Mouse (Mus musculus): ENCODE results near the gene Plekhm2. TPM values are rescaled to one million over a fixed set of nuclear protein-coding genes. Genes with fewer than 3 reads are reported as not detected.

The Plekhm2 gene
- polyA plus RNA-seq, 1 experiment from 2014 or later, result 3.0 TPM

DNA sequence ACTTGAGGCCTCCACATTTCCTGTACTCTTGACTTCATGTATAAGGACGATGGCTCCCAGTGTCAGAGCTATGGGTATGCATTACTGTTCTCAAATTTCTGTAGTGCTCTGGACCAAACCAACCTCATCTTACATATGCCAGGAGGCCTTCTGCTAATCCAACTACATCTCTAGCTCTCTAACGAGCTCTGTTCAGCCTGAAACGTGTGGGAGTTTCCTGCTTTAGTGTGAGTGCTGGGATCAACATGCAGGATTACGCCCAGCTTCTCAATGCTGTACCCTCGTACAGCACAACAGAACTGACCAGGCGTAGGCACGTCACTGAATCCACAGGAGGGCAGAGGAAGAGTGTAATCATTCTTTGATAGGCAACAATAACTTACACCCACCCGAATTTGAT is 21.8 kb upstream of the Plekhm2 start:
- H3K36me3 ChIP-seq (ENCODE audit: control insufficient read depth, insufficient read depth, low read length), result peaks cover 18% of the 10 kb centered on the region
- WGBS, result 83% methylated on average over 8 of the region's 8 CpGs

DNA sequence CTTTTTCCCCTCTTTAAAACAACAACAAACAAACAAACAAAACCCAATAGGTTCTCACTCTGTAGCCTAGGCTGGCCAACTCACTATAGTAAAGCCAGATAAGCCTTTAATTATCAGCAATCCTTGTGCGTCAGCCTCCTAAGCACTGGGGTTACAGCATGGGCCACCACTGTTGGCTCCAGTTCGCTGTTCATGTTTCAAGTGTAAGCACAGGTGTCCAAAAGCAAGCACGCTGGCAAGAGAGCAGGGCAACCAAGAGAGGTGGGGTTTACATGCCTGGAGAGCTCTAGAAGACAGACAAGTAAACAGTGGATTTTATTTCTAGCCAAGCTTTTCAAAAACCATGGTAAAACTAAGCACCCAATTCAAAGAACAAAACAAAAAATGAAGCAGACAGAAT is 21.4 kb upstream of the Plekhm2 start:
- H3K4me2 ChIP-seq, result no peak overlapping the region
- H3K27ac ChIP-seq (ENCODE audit: low read depth, low read length), result no peak overlapping the region
- no peaks in the 10 kb centered on the region for H3K9me3 ChIP-seq (ENCODE audit: control insufficient read depth, low read length)
- peaks cover 18% of the 10 kb centered on the region for H3K36me3 ChIP-seq (ENCODE audit: control insufficient read depth, insufficient read depth, low read length)
- WGBS, result 94% methylated on average over 3 of the region's 3 CpGs
- no peak overlapping the region for H3K9ac ChIP-seq (ENCODE audit: low read length)
- ATAC-seq (ENCODE audit: low FRiP score) (no peak), DNase-seq (ENCODE audit: low spot score, missing footprints) (no peak)
- H3K4me1 ChIP-seq (ENCODE audit: control insufficient read depth, insufficient read depth, low read length), result no peaks in the 10 kb centered on the region
- no peak overlapping the region for H3K4me3 ChIP-seq (ENCODE audit: low read depth, low read length)
- H3K27me3 ChIP-seq (ENCODE audit: control insufficient read depth, insufficient read depth, low read length), result no peaks in the 10 kb centered on the region

More for the DNA sequence above, 21.8 kb upstream of the Plekhm2 start:
- Histone ChIP-seq H3K4me2 (no peak overlapping the region), H3K9ac (ENCODE audit: low read length) (no peak overlapping the region), H3K27me3 (ENCODE audit: control insufficient read depth, insufficient read depth, low read length) (no peaks in the 10 kb centered on the region), H3K4me1 (ENCODE audit: control insufficient read depth, insufficient read depth, low read length) (no peaks in the 10 kb centered on the region), H3K9me3 (ENCODE audit: control insufficient read depth, low read length) (no peaks in the 10 kb centered on the region), H3K27ac (ENCODE audit: low read depth, low read length) (no peak overlapping the region), H3K4me3 (ENCODE audit: low read depth, low read length) (no peak overlapping the region)
- DNase-seq (ENCODE audit: low spot score, missing footprints), result no peak
- no peak for ATAC-seq (ENCODE audit: low FRiP score)

DNA sequence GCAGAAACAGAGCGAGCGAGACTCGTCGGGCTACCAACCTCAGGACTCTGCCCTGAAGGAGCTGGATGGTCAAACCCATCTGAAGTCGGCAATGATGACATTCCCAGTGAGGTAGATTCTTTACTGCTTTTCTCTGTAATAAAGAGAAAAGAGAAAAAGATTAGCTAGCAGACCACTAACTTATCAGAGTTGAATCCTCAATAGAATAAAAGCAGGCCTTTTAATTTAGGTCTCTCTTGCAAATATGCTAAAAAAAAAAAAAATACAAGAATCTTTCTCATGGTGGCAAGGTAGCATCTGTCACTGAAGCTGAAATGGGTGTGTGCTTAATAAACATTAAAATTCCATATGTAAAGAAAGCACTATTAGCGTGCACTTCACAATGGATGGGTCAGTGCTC is 20.8 kb upstream of the Plekhm2 start, which contains the start of gene Rsc1a1:
Gene Rsc1a1, minus strand, starts transcription at position 101 of the 400 bp plus-strand sequence.
- Histone ChIP-seq H3K9me3 (ENCODE audit: control insufficient read depth, low read length) (no peaks in the 10 kb centered on the region), H3K4me3 (ENCODE audit: low read depth, low read length) (no peak within 1 kb of the TSS), H3K9ac (ENCODE audit: low read length) (no peak within 1 kb of the TSS), H3K36me3 (ENCODE audit: control insufficient read depth, insufficient read depth, low read length) (peaks cover 18% of the 10 kb centered on the region), H3K4me2 (no peak within 1 kb of the TSS), H3K27me3 (ENCODE audit: control insufficient read depth, insufficient read depth, low read length) (no peaks in the 10 kb centered on the region), H3K4me1 (ENCODE audit: control insufficient read depth, insufficient read depth, low read length) (no peaks in the 10 kb centered on the region), H3K27ac (ENCODE audit: low read depth, low read length) (no peak within 1 kb of the TSS)
- no peak for ATAC-seq (ENCODE audit: low FRiP score)
- DNase-seq (ENCODE audit: low spot score, missing footprints), result no peak
- WGBS, result 92% methylated on average over 6 of the region's 6 CpGs

DNA sequence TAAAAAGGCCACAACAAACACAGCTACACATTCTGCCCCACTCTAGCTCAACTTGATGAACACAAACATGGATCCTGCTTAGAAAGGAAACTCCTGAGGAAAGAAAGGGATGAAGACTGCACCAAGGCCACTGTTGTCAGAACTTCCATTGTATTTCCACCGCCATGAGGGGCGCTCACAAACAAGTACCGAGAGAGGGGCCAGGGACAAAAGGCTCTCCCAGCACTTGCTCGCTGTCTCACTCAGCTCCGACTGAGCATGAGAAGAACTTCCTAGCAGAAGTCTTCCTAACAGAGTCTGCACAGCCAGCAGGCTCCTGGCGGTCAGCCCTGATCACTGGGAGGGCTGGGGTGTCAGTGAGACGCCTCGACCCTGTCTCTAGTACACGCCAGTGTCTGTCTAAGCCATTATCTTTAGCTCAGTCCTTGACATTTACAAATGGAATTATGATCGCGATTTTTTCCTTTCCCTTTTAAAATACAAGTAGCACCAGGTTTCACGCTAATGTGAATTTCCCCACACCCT is 18.1 kb upstream of the Plekhm2 start:
- 63% methylated on average over 12 of the region's 12 CpGs for WGBS
- DNase-seq (ENCODE audit: low spot score, missing footprints), result no peak
- Histone ChIP-seq H3K9me3 (ENCODE audit: control insufficient read depth, low read length) (no peaks in the 10 kb centered on the region), H3K4me1 (ENCODE audit: control insufficient read depth, insufficient read depth, low read length) (no peaks in the 10 kb centered on the region), H3K27me3 (ENCODE audit: control insufficient read depth, insufficient read depth, low read length) (no peaks in the 10 kb centered on the region), H3K27ac (ENCODE audit: low read depth, low read length) (no peak overlapping the region), H3K9ac (ENCODE audit: low read length) (no peak overlapping the region), H3K36me3 (ENCODE audit: control insufficient read depth, insufficient read depth, low read length) (peaks cover 18% of the 10 kb centered on the region), H3K4me3 (ENCODE audit: low read depth, low read length) (no peak overlapping the region), H3K4me2 (no peak overlapping the region)
- no peak for ATAC-seq (ENCODE audit: low FRiP score)

DNA sequence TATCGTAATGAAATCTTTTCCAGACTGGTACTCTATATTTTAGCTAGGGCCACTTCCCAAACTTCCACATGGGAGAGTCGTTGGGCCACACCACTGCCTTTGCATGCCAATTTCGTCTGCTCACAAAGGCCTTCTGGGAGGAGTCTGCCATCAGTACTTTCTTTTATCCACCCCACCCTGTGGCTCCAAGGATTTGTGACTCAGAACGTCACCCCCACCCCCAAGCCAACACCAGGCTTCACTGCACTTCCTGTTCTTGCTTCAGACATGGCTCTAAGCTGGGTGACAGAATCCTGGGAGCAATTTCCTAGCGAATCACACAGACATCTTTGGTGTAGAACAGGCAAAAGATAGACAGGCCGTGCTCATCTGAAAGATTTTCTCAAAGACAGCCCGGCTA is 17.1 kb upstream of the Plekhm2 start:
- Histone ChIP-seq H3K9me3 (ENCODE audit: control insufficient read depth, low read length) (no peaks in the 10 kb centered on the region), H3K4me3 (ENCODE audit: low read depth, low read length) (no peak overlapping the region), H3K9ac (ENCODE audit: low read length) (no peak overlapping the region), H3K4me2 (no peak overlapping the region), H3K36me3 (ENCODE audit: control insufficient read depth, insufficient read depth, low read length) (peaks cover 16% of the 10 kb centered on the region), H3K27ac (ENCODE audit: low read depth, low read length) (no peak overlapping the region), H3K27me3 (ENCODE audit: control insufficient read depth, insufficient read depth, low read length) (no peaks in the 10 kb centered on the region), H3K4me1 (ENCODE audit: control insufficient read depth, insufficient read depth, low read length) (no peaks in the 10 kb centered on the region)
- no peak for DNase-seq (ENCODE audit: low spot score, missing footprints)
- ATAC-seq (ENCODE audit: low FRiP score), result no peak
- 63% methylated on average over 7 of the region's 7 CpGs for WGBS

DNA sequence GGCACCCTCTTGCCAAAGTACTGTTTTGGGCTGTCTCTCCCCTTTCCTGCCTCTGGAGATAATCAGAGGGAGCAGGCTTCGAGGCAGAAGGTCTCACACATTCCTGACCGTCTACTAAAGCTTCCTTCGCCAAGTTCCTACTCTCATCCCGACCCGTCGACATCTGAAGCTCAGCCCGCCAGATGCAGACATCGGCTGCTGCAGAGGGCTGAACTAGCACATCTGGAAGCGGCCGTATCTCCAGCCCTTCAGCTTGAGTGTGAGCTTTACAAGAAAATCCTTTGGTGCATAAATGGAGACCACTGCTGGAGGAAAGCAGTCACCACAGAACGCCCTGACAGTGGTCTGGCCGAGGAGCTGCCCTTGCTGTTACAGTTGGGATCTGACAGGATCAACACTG is 16.2 kb upstream of the Plekhm2 start:
- DNase-seq (ENCODE audit: low spot score, missing footprints) (no peak), ATAC-seq (ENCODE audit: low FRiP score) (no peak)
- Histone ChIP-seq H3K27ac (ENCODE audit: low read depth, low read length) (no peak overlapping the region), H3K4me1 (ENCODE audit: control insufficient read depth, insufficient read depth, low read length) (no peaks in the 10 kb centered on the region), H3K9ac (ENCODE audit: low read length) (no peak overlapping the region), H3K4me3 (ENCODE audit: low read depth, low read length) (no peak overlapping the region), H3K36me3 (ENCODE audit: control insufficient read depth, insufficient read depth, low read length) (peaks cover 16% of the 10 kb centered on the region), H3K4me2 (no peak overlapping the region), H3K9me3 (ENCODE audit: control insufficient read depth, low read length) (no peaks in the 10 kb centered on the region), H3K27me3 (ENCODE audit: control insufficient read depth, insufficient read depth, low read length) (no peaks in the 10 kb centered on the region)
- 79% methylated on average over 12 of the region's 12 CpGs for WGBS

DNA sequence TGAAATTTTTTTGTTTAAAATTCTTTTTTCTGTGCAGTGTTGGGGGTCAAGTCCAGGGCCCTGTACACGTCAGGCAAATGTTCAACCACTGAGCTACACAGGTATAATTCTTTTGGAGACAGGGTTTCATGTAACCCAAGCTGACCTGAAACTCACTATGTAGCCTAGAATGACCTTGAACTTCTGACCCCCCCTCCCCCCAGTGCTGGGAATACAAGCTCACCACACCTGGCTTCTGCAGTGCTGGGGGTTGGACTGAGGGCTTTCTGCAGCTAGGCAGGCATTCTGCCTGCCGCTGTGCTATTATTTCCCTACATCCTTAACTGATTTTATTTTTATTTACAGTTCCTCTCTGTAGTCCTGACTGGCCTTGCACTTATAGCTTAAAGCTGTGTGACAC is 14.3 kb upstream of the Plekhm2 start:
- Histone ChIP-seq H3K4me2 (no peak overlapping the region), H3K9ac (ENCODE audit: low read length) (no peak overlapping the region), H3K4me1 (ENCODE audit: control insufficient read depth, insufficient read depth, low read length) (no peaks in the 10 kb centered on the region), H3K27ac (ENCODE audit: low read depth, low read length) (no peak overlapping the region), H3K9me3 (ENCODE audit: control insufficient read depth, low read length) (no peaks in the 10 kb centered on the region), H3K4me3 (ENCODE audit: low read depth, low read length) (no peak overlapping the region), H3K36me3 (ENCODE audit: control insufficient read depth, insufficient read depth, low read length) (peaks cover 4% of the 10 kb centered on the region), H3K27me3 (ENCODE audit: control insufficient read depth, insufficient read depth, low read length) (no peaks in the 10 kb centered on the region)
- 96% methylated on average over 2 of the region's 2 CpGs for WGBS
- DNase-seq (ENCODE audit: low spot score, missing footprints), result no peak
- ATAC-seq (ENCODE audit: low FRiP score), result no peak

DNA sequence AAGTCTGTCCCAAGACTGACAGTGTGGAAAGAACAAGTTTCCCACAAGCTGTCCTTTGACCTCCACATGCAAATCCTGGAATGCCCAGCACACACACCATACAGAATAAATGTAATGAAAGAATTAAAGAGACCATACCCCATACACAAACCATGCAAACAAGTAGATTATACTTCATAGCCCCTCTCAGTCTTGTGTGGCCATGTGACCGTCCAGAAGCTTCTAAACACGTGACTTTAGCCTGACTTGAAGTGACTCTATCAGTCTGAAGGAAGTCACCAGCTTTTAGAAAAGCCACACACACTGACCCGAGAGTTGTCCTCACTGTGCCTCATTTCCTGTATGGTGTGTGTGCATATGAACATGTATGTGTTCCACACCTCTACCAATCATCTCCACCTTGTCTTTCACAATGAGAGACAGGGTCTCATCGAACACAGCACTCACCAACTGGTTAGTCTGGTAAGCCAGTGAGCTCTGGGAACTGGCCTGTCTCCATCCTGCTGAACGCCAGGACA is 11.8 kb upstream of the Plekhm2 start:
- 80% methylated on average over 5 of the region's 5 CpGs for WGBS
- no peak overlapping the region for H3K9ac ChIP-seq (ENCODE audit: low read length)
- no peak for ATAC-seq (ENCODE audit: low FRiP score)

DNA sequence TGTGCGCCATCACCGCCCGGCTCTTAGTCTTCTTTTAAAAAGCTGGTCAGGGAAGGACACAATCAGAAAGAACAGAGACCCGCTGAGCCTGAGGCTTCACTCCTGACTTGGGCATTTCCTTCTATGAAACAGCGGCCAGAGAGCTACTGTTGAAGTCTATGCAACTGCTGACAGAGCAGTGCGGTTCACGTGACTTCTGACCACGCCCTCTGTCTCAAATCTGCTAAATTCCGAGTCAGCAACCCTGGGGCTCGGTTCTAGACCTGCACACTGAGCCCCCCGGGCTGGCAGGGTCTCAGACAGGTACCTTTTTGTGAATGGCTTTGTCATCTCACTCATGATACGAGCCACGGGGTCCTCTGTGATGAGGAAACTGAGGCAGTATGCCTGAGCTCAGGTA is 7.6 kb upstream of the Plekhm2 start:
- 85% methylated on average over 13 of the region's 13 CpGs for WGBS

More for the DNA sequence above, 11.8 kb upstream of the Plekhm2 start:
- H3K9me3 ChIP-seq (ENCODE audit: control insufficient read depth, low read length), result no peaks in the 10 kb centered on the region
- no peak for DNase-seq (ENCODE audit: low spot score, missing footprints)
- H3K4me3 ChIP-seq (ENCODE audit: low read depth, low read length), result no peak overlapping the region
- H3K4me2 ChIP-seq, result no peak overlapping the region
- no peaks in the 10 kb centered on the region for H3K4me1 ChIP-seq (ENCODE audit: control insufficient read depth, insufficient read depth, low read length)
- no peak overlapping the region for H3K27ac ChIP-seq (ENCODE audit: low read depth, low read length)
- no peaks in the 10 kb centered on the region for H3K27me3 ChIP-seq (ENCODE audit: control insufficient read depth, insufficient read depth, low read length)
- no peaks in the 10 kb centered on the region for H3K36me3 ChIP-seq (ENCODE audit: control insufficient read depth, insufficient read depth, low read length)

More for the DNA sequence above, 7.6 kb upstream of the Plekhm2 start:
- no peak overlapping the region for H3K4me3 ChIP-seq (ENCODE audit: low read depth, low read length)
- no peaks in the 10 kb centered on the region for H3K36me3 ChIP-seq (ENCODE audit: control insufficient read depth, insufficient read depth, low read length)
- no peak overlapping the region for H3K27ac ChIP-seq (ENCODE audit: low read depth, low read length)
- ATAC-seq (ENCODE audit: low FRiP score) (no peak), DNase-seq (ENCODE audit: low spot score, missing footprints) (no peak)
- H3K4me2 ChIP-seq, result no peak overlapping the region
- no peak overlapping the region for H3K9ac ChIP-seq (ENCODE audit: low read length)
- no peaks in the 10 kb centered on the region for H3K4me1 ChIP-seq (ENCODE audit: control insufficient read depth, insufficient read depth, low read length)
- H3K27me3 ChIP-seq (ENCODE audit: control insufficient read depth, insufficient read depth, low read length), result no peaks in the 10 kb centered on the region
- no peaks in the 10 kb centered on the region for H3K9me3 ChIP-seq (ENCODE audit: control insufficient read depth, low read length)

Data from midbrain, embryonic 11.5 days (tissue).